Mouse (Mus musculus): Measurements from ENCODE around the gene Shld1. TPM values are rescaled to one million over a fixed set of nuclear protein-coding genes. Genes with fewer than 3 reads are reported as not detected.

The Shld1 gene
- polyA plus RNA-seq, 1 experiment from 2014 or later: 17.1 TPM

DNA sequence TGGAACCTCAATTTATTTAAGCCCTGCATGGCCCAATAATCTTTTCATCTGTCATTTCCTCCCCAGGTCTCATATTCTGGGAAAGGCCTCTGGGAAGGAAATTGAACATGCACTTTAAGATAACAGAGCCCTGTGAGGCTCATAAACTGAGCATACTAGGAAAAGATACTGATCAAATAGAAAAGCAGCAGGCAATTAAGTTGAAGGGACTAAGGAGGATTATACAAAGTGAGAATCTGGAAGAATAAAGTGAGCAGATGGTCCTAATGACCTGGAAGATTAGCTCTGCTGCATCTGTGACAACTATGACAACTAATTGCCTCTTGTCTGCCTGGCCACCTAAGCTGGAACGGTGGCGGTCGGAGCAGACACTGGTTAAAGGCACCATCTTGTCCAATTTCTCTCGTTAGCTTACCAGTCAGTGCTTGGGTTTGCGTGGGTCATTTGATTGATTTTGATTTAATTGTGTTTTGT lies 37.3 kb downstream of the Shld1 start:
- no peak overlapping the region for H3K27ac ChIP-seq (ENCODE audit: low read length)

DNA sequence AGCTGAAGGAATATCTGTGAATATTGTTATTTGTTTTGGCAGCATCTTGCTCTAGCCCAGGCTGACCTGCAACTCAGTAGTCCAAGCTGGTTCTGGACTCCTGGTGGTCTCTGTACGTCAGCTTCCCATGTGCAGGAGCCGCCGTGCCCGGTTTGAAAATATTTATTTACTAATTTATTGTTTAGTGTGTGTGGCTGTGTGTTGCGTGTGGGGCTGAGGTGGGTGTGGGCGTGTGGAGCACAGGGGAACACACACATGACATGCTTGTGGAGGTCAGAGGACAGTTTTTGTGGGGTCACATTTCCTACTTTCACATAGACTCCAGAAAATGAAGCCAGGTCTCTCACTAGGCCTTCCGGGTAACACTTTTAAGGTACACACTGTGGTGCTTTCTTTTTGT lies 37.8 kb downstream of the Shld1 start:
- Histone ChIP-seq H3K4me2 (replicated peaks; ENCODE audit: low read depth, low read length) (no peak overlapping the region), H3K4me1 (ENCODE audit: control insufficient read depth, insufficient read depth, low read length) (no peaks in the 10 kb centered on the region), H3K4me3 (ENCODE audit: low read depth, low read length) (no peak overlapping the region), H3K9ac (replicated peaks; ENCODE audit: low read depth, low read length) (no peak overlapping the region), H3K9me3 (ENCODE audit: control insufficient read depth, low read depth, low read length) (no peaks in the 10 kb centered on the region), H3K36me3 (ENCODE audit: control insufficient read depth, insufficient read depth, low read length) (no peaks in the 10 kb centered on the region), H3K27ac (ENCODE audit: low read length) (no peak overlapping the region), H3K27me3 (ENCODE audit: control insufficient read depth, insufficient read depth, low read length) (no peaks in the 10 kb centered on the region)
- 92% methylated on average over 7 of the region's 7 CpGs for WGBS
- no peak for ATAC-seq (ENCODE audit: insufficient number of reproducible peaks, insufficient read depth, low FRiP score, low read depth)

More for the DNA sequence above, 37.3 kb downstream of the Shld1 start:
- Histone ChIP-seq H3K36me3 (ENCODE audit: control insufficient read depth, insufficient read depth, low read length) (no peaks in the 10 kb centered on the region), H3K27me3 (ENCODE audit: control insufficient read depth, insufficient read depth, low read length) (no peaks in the 10 kb centered on the region), H3K9ac (replicated peaks; ENCODE audit: low read depth, low read length) (no peak overlapping the region), H3K4me2 (replicated peaks; ENCODE audit: low read depth, low read length) (no peak overlapping the region), H3K9me3 (ENCODE audit: control insufficient read depth, low read depth, low read length) (no peaks in the 10 kb centered on the region), H3K4me3 (ENCODE audit: low read depth, low read length) (no peak overlapping the region), H3K4me1 (ENCODE audit: control insufficient read depth, insufficient read depth, low read length) (no peaks in the 10 kb centered on the region)
- ATAC-seq (ENCODE audit: insufficient number of reproducible peaks, insufficient read depth, low FRiP score, low read depth): no peak
- WGBS: 71% methylated on average over 5 of the region's 5 CpGs

DNA sequence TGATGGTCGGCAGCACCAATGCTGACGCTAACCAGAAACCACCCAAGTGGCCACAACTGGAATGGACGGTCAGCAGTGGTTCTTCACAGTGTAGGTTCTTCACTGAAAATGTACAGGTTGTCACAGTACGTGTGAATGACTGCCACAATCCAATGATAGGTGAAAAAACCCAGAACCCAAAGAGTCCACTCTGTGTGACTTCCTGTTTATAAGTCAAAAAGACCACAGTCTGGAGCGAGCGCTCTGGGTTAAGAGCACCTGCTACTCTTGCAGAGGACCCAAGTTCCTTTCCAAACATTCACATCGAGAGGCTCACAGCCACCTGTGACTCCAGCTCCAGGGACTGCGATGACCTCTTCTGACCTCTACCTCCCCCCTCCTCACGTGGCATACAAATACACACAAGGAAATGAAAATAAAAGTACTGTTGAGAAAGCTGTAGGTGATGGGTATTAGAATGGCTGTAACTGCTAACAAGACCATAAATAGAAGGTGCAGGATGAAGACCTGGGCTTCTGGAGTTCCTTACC lies 38.7 kb downstream of the Shld1 start:
- Histone ChIP-seq H3K4me1 (ENCODE audit: control insufficient read depth, insufficient read depth, low read length) (no peaks in the 10 kb centered on the region), H3K36me3 (ENCODE audit: control insufficient read depth, insufficient read depth, low read length) (no peaks in the 10 kb centered on the region), H3K27me3 (ENCODE audit: control insufficient read depth, insufficient read depth, low read length) (no peaks in the 10 kb centered on the region), H3K9me3 (ENCODE audit: control insufficient read depth, low read depth, low read length) (no peaks in the 10 kb centered on the region), H3K27ac (ENCODE audit: low read length) (no peak overlapping the region), H3K9ac (replicated peaks; ENCODE audit: low read depth, low read length) (no peak overlapping the region), H3K4me2 (replicated peaks; ENCODE audit: low read depth, low read length) (no peak overlapping the region), H3K4me3 (ENCODE audit: low read depth, low read length) (no peak overlapping the region)
- no peak for ATAC-seq (ENCODE audit: insufficient number of reproducible peaks, insufficient read depth, low FRiP score, low read depth)
- WGBS: 76% methylated on average over 9 of the region's 9 CpGs

DNA sequence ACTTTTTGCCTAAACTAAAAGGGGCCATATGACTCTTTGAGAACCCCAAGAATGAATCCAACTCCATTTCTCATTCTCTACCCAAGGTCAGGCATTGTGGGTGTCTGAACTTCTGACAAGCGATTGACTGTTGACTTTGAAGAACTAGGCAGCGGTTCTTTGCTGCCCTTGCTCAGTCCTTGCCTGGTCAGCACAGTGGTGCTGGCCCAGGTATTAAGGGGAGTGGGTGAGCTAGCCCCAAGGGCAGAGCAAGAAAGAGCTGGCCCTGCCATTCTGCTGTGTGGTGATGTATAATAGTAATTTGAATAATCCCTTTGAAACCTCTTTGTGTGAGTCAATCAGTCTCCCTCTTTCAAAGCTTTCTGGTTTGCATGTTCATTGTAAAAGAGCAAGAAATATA lies 39.4 kb downstream of the Shld1 start:
- no peaks in the 10 kb centered on the region for H3K4me1 ChIP-seq (ENCODE audit: control insufficient read depth, insufficient read depth, low read length)
- H3K27me3 ChIP-seq (ENCODE audit: control insufficient read depth, insufficient read depth, low read length): no peaks in the 10 kb centered on the region
- no peak overlapping the region for H3K27ac ChIP-seq (ENCODE audit: low read length)
- no peaks in the 10 kb centered on the region for H3K36me3 ChIP-seq (ENCODE audit: control insufficient read depth, insufficient read depth, low read length)
- no peak for ATAC-seq (ENCODE audit: insufficient number of reproducible peaks, insufficient read depth, low FRiP score, low read depth)
- H3K9ac ChIP-seq (replicated peaks; ENCODE audit: low read depth, low read length): no peak overlapping the region
- no peak overlapping the region for H3K4me3 ChIP-seq (ENCODE audit: low read depth, low read length)
- H3K4me2 ChIP-seq (replicated peaks; ENCODE audit: low read depth, low read length): no peak overlapping the region
- no peaks in the 10 kb centered on the region for H3K9me3 ChIP-seq (ENCODE audit: control insufficient read depth, low read depth, low read length)
- 91% methylated on average over 2 of the region's 2 CpGs for WGBS

- no peak for ATAC-seq (ENCODE audit: insufficient number of reproducible peaks, insufficient read depth, low FRiP score, low read depth)
- Histone ChIP-seq H3K36me3 (ENCODE audit: control insufficient read depth, insufficient read depth, low read length) (no peaks in the 10 kb centered on the region), H3K27me3 (ENCODE audit: control insufficient read depth, insufficient read depth, low read length) (no peaks in the 10 kb centered on the region), H3K27ac (ENCODE audit: low read length) (no peak overlapping the region), H3K4me1 (ENCODE audit: control insufficient read depth, insufficient read depth, low read length) (no peaks in the 10 kb centered on the region), H3K4me3 (ENCODE audit: low read depth, low read length) (no peak overlapping the region), H3K4me2 (replicated peaks; ENCODE audit: low read depth, low read length) (no peak overlapping the region), H3K9me3 (ENCODE audit: control insufficient read depth, low read depth, low read length) (no peaks in the 10 kb centered on the region), H3K9ac (replicated peaks; ENCODE audit: low read depth, low read length) (no peak overlapping the region)
- 64% methylated on average over 5 of the region's 5 CpGs for WGBS
These were observed 46.2 kb downstream of the Shld1 start for GRCm38 (mm10) chr2:132732940-132733339.

- no peak overlapping the region for H3K4me3 ChIP-seq (ENCODE audit: low read depth, low read length)
- no peak overlapping the region for H3K27ac ChIP-seq (ENCODE audit: low read length)
- H3K36me3 ChIP-seq (ENCODE audit: control insufficient read depth, insufficient read depth, low read length): no peaks in the 10 kb centered on the region
- no peak for ATAC-seq (ENCODE audit: insufficient number of reproducible peaks, insufficient read depth, low FRiP score, low read depth)
- no peak overlapping the region for H3K4me2 ChIP-seq (replicated peaks; ENCODE audit: low read depth, low read length)
- H3K9me3 ChIP-seq (ENCODE audit: control insufficient read depth, low read depth, low read length): no peaks in the 10 kb centered on the region
- 89% methylated on average over 10 of the region's 10 CpGs for WGBS
- no peaks in the 10 kb centered on the region for H3K4me1 ChIP-seq (ENCODE audit: control insufficient read depth, insufficient read depth, low read length)
- no peak overlapping the region for H3K9ac ChIP-seq (replicated peaks; ENCODE audit: low read depth, low read length)
- H3K27me3 ChIP-seq (ENCODE audit: control insufficient read depth, insufficient read depth, low read length): no peaks in the 10 kb centered on the region
These were observed 47.2 kb downstream of the Shld1 start for GRCm38 (mm10) chr2:132733603-132734573.

DNA sequence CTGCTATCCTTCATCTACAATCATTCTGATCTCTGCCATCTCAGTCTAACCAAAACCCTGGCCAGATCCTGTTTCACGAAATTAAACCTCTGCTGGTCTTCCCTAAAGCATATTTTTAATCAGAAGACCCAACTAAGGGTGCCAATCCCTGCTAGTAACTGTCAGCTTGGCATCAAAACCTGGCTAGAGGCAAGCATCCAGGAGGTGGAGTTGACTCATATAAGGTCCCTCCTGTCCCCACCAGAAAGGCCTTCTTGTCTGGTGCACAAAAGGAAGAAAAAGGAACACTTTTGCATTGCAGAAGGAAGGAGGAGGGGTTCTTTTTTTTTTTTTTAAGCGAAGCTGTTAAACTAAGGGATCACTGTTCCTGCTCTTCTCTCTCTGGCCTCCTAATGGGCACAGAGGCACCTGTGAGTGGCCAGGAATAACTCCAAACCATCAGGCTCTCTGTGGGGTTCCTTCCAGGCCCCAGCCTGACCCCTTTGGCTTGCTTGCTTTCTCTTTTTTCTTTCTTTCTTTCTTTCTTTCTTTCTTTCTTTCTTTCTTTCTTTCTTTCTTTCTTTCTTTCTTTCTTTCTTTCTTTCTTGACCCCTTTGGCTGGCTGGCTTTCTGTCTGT lies 52.2 kb downstream of the Shld1 start:
- H3K4me2 ChIP-seq (replicated peaks; ENCODE audit: low read depth, low read length): no peak overlapping the region
- WGBS: 57% methylated on average over 2 of the region's 2 CpGs
- no peaks in the 10 kb centered on the region for H3K9me3 ChIP-seq (ENCODE audit: control insufficient read depth, low read depth, low read length)
- no peak overlapping the region for H3K27ac ChIP-seq (ENCODE audit: low read length)
- ATAC-seq (ENCODE audit: insufficient number of reproducible peaks, insufficient read depth, low FRiP score, low read depth): no peak
- H3K36me3 ChIP-seq (ENCODE audit: control insufficient read depth, insufficient read depth, low read length): no peaks in the 10 kb centered on the region
- H3K4me3 ChIP-seq (ENCODE audit: low read depth, low read length): no peak overlapping the region
- H3K9ac ChIP-seq (replicated peaks; ENCODE audit: low read depth, low read length): no peak overlapping the region
- no peaks in the 10 kb centered on the region for H3K4me1 ChIP-seq (ENCODE audit: control insufficient read depth, insufficient read depth, low read length)
- H3K27me3 ChIP-seq (ENCODE audit: control insufficient read depth, insufficient read depth, low read length): no peaks in the 10 kb centered on the region

DNA sequence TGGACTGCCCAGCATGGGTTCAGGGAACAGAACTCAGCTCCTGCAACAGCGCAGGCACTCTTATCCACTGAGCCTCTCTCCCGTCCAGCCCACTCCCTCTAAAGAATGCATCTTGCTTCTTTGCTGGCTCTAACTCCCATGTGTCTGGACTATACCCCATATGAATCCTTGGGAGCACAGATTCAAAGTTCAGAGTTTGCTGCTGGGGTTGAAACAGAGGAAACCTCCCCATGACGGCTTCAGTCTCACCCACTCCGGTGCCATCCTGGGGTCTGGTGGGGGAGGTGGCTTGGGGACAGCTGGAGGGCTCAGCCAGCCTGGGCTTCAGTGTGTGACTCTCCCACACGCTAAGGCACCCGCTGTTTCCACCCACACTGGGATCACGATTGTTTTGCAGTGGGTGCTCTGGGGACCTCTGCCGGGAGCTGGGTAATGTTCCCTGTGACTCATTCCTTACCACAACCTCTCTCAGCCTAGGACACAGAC lies 55.2 kb downstream of the Shld1 start:
- Histone ChIP-seq H3K9ac (replicated peaks; ENCODE audit: low read depth, low read length) (no peak overlapping the region), H3K4me2 (replicated peaks; ENCODE audit: low read depth, low read length) (no peak overlapping the region), H3K4me1 (ENCODE audit: control insufficient read depth, insufficient read depth, low read length) (no peaks in the 10 kb centered on the region), H3K36me3 (ENCODE audit: control insufficient read depth, insufficient read depth, low read length) (no peaks in the 10 kb centered on the region), H3K27me3 (ENCODE audit: control insufficient read depth, insufficient read depth, low read length) (no peaks in the 10 kb centered on the region), H3K9me3 (ENCODE audit: control insufficient read depth, low read depth, low read length) (no peaks in the 10 kb centered on the region), H3K4me3 (ENCODE audit: low read depth, low read length) (no peak overlapping the region), H3K27ac (ENCODE audit: low read length) (no peak overlapping the region)
- WGBS: 75% methylated on average over 8 of the region's 8 CpGs
- no peak for ATAC-seq (ENCODE audit: insufficient number of reproducible peaks, insufficient read depth, low FRiP score, low read depth)
